Mouse (Mus musculus): ENCODE results near the gene Lrrc8c. TPM values are rescaled to one million over a fixed set of nuclear protein-coding genes. Genes with fewer than 3 reads are reported as not detected.
A peak's percentile ranks its signal among the peaks of the same experiment; 100 is the strongest.

Gene Lrrc8c
- polyA plus RNA-seq (2014; fragmentation: Nextera tagmentation; extraction: Ambion mirVana), result 13.5 and 13.6 TPM in 2 replicates

DNA sequence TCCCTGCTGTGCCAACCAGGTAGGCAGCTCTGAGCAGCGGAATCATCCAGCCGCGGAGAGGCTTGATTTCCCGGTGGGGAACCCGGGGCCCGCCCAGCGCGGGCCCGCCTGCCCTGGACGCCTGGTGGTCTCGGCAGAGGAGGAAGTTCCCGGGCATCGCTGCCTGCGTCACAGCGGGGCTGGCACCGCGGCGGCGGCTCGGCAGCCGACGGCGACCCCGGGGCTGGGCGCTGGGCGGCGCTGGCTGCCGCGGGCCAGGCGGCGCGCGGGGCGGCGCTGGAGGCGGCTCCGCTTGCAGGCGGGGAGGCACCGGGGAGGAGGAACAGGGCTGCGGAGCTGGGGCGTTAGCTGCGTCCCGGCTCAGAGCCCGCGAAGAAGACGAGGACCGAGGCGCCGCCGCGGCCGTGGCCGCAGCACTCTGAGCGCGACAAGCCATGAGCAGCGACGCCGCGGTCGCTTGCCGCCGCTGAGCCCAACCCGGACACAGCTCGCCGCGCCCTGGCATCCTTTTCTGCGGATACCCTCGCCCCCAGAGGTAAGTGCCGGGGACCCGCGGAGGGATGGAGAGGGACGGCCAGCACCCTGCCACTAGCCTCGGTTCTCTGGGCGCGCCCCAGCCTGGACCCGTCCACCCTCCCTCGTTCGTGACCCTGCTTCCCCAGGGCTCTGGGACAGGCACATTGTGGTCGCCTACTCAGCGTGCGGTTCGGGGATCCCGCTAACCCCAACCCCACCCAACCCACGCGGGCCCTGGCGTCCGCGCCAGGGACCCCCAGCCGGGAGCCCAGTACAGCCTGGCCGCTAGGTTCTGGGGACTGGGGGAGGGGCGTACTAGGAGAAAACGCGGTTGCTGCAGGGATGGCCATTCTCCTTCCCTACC lies at the start of gene Lrrc8c:
TSS of gene Lrrc8c (plus strand) at position 293 of the 880 bp plus-strand sequence.
- Histone ChIP-seq H3K36me3 (replicated peaks; ENCODE audit: control insufficient read depth, insufficient read depth, low read depth, low read length) (no peaks in the 10 kb centered on the region), H3K4me3 (ENCODE audit: low read depth, low read length) (peak within 1 kb of the TSS; percentile 71), H3K4me1 (ENCODE audit: control insufficient read depth, insufficient read depth, low read length) (no peaks in the 10 kb centered on the region; the same call in 1 of the 2 replicates), H3K4me2 (ENCODE audit: low read depth, low read length) (peak within 1 kb of the TSS; percentile 63), H3K27me3 (ENCODE audit: control insufficient read depth, insufficient read depth, low read length) (no peaks in the 10 kb centered on the region), H3K27ac (replicated peaks; ENCODE audit: low read depth, low read length) (peak within 1 kb of the TSS; percentile 30; the same call in 1 of the 2 replicates), H3K9me3 (replicated peaks; ENCODE audit: control insufficient read depth, low read length) (no peaks in the 10 kb centered on the region), H3K9ac (replicated peaks; ENCODE audit: low read length) (peak within 1 kb of the TSS; percentile 77)
- ATAC-seq (replicated peaks; ENCODE audit: insufficient number of reproducible peaks, low FRiP score, low TSS enrichment, low read depth) (peak; percentile 94), DNase-seq (ENCODE audit: low spot score) (peak; percentile 84)
- WGBS, result 0% methylated on average over 75 of the region's 93 CpGs

DNA sequence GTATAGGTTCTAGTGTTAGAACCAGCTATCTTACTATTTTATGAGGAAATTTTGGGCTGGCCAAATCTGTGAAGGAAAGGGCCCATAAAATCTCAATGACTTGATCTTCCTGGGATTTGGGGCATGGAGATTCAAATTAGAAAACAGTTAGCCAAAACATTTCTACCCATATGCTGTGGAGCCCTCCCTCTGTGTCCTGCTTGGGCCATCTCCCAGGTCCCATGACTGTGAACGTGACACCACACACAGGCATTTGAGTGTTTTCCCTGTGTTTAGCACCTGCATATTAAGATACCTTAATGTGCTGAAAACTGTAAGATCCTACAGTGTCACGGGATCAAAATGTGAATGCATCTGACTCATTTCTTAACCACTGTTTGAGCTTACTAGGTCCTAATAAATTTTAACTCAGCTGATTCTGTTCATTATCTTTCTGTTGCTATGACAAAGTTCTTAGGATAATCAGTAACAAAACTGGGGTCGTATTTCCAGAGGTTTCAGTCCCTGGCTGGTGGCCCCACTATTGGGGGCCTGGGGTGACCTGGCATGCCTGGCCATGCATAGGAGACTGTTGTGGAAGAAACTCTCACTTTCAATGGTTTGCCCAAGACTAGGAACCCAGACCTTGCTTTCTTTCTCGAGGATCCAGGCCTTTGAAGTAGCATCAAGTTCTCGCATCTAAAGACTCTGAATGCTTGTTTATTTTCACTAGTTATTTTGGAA lies 46.0 kb upstream of the Lrrc8c start:
- no peaks in the 10 kb centered on the region for H3K4me1 ChIP-seq (ENCODE audit: control insufficient read depth, insufficient read depth, low read length)
- H3K9me3 ChIP-seq (replicated peaks; ENCODE audit: control insufficient read depth, low read length), result no peaks in the 10 kb centered on the region
- no peak overlapping the region for H3K4me3 ChIP-seq (ENCODE audit: low read depth, low read length)
- no peak overlapping the region for H3K4me2 ChIP-seq (ENCODE audit: low read depth, low read length)
- WGBS, result 62% methylated on average over 5 of the region's 5 CpGs
- ATAC-seq (replicated peaks; ENCODE audit: insufficient number of reproducible peaks, low FRiP score, low TSS enrichment, low read depth) (no peak), DNase-seq (ENCODE audit: low spot score) (no peak)
- H3K36me3 ChIP-seq (replicated peaks; ENCODE audit: control insufficient read depth, insufficient read depth, low read depth, low read length), result no peaks in the 10 kb centered on the region
- no peaks in the 10 kb centered on the region for H3K27me3 ChIP-seq (ENCODE audit: control insufficient read depth, insufficient read depth, low read length)
- H3K9ac ChIP-seq (replicated peaks; ENCODE audit: low read length), result no peak overlapping the region
- no peak overlapping the region for H3K27ac ChIP-seq (replicated peaks; ENCODE audit: low read depth, low read length)

DNA sequence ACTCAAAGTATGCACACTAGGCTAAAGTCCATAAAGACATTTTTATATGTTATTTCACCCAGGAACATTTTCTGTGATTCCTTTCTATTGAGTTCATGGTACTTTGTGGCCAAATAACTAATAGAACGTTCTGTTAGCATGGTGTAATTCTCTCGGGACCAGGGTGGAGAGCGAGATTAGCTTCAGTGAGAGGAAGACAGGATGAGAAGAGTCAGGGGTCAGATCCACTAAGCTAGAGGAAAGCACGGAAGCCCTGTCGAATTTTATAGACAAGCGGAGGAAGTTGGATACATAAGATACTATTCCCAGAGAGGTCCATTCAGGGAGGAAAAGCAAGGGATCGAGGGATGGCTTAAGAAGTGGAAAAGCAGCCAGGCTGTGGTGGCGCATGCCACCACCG lies 41.7 kb upstream of the Lrrc8c start:
- Histone ChIP-seq H3K9ac (replicated peaks; ENCODE audit: low read length) (no peak overlapping the region), H3K4me2 (ENCODE audit: low read depth, low read length) (no peak overlapping the region), H3K27ac (replicated peaks; ENCODE audit: low read depth, low read length) (no peak overlapping the region), H3K27me3 (ENCODE audit: control insufficient read depth, insufficient read depth, low read length) (no peaks in the 10 kb centered on the region), H3K4me1 (ENCODE audit: control insufficient read depth, insufficient read depth, low read length) (no peaks in the 10 kb centered on the region), H3K36me3 (replicated peaks; ENCODE audit: control insufficient read depth, insufficient read depth, low read depth, low read length) (no peaks in the 10 kb centered on the region), H3K9me3 (replicated peaks; ENCODE audit: control insufficient read depth, low read length) (no peaks in the 10 kb centered on the region), H3K4me3 (ENCODE audit: low read depth, low read length) (no peak overlapping the region)
- ATAC-seq (replicated peaks; ENCODE audit: insufficient number of reproducible peaks, low FRiP score, low TSS enrichment, low read depth) (no peak), DNase-seq (ENCODE audit: low spot score) (no peak)
- WGBS, result 80% methylated on average over 9 of the region's 9 CpGs

DNA sequence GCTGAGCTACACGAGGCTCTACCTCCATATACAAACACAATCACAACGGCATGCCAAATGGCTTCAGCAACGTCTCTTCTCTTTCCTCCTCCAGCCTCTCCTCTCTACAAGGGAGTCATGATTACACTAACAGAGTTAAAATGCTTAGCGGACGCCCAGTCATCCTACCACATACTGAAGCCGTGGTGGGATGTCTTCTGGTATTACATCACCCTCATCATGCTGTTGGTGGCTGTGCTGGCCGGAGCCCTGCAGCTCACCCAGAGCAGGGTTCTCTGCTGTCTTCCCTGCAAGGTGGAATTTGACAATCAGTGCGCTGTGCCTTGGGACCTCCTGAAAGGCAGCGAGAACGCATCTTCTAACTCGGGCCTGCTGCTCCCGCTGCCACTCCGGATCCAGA lies 39.5 kb upstream of the Lrrc8c start:
- no peak for ATAC-seq (replicated peaks; ENCODE audit: insufficient number of reproducible peaks, low FRiP score, low TSS enrichment, low read depth)
- 90% methylated on average over 13 of the region's 13 CpGs for WGBS
- no peaks in the 10 kb centered on the region for H3K9me3 ChIP-seq (replicated peaks; ENCODE audit: control insufficient read depth, low read length)

DNA sequence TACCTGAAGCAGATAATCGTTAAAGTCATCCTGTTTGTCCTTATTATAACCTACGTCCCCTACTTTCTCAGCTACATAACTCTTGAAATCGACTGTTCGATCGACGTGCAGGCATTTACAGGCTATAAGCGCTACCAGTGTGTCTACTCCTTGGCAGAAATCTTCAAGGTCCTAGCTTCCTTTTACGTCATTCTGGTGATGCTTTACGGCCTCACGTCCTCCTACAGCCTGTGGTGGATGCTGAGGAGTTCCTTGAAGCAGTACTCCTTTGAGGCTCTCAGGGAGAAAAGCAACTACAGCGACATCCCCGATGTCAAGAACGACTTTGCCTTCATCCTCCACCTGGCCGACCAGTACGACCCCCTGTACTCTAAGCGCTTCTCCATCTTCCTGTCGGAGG lies 38.6 kb upstream of the Lrrc8c start:
- H3K9ac ChIP-seq (replicated peaks; ENCODE audit: low read length), result no peak overlapping the region

More for the DNA sequence above, 39.5 kb upstream of the Lrrc8c start:
- Histone ChIP-seq H3K4me3 (ENCODE audit: low read depth, low read length) (no peak overlapping the region), H3K27me3 (ENCODE audit: control insufficient read depth, insufficient read depth, low read length) (no peaks in the 10 kb centered on the region), H3K4me2 (ENCODE audit: low read depth, low read length) (no peak overlapping the region), H3K4me1 (ENCODE audit: control insufficient read depth, insufficient read depth, low read length) (no peaks in the 10 kb centered on the region), H3K27ac (replicated peaks; ENCODE audit: low read depth, low read length) (no peak overlapping the region), H3K9ac (replicated peaks; ENCODE audit: low read length) (no peak overlapping the region), H3K36me3 (replicated peaks; ENCODE audit: control insufficient read depth, insufficient read depth, low read depth, low read length) (no peaks in the 10 kb centered on the region; the same call in 1 of the 2 replicates)
- DNase-seq (ENCODE audit: low spot score), result no peak

DNA sequence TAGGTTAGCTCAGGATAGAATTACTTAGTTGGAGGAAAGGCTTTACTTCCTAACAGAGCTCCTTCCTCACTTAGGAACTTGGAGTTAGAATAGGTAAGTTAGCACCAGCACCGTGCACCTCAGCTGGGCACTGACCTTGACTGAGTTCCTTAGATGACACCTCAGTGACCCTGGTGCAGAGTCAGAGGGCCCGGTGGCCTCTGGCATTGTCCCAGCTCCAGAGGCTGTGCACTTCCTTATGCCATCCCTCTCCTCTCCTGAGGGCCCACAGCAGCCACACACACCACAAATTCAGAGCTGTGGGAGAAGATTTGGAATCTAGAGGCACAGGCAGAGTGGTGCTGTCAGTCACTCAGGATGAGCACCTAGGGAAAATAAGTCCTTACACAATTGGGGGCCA lies 35.6 kb upstream of the Lrrc8c start:
- Histone ChIP-seq H3K27ac (replicated peaks; ENCODE audit: low read depth, low read length) (no peak overlapping the region), H3K4me1 (ENCODE audit: control insufficient read depth, insufficient read depth, low read length) (no peaks in the 10 kb centered on the region), H3K4me2 (ENCODE audit: low read depth, low read length) (no peak overlapping the region), H3K9me3 (replicated peaks; ENCODE audit: control insufficient read depth, low read length) (no peaks in the 10 kb centered on the region), H3K4me3 (ENCODE audit: low read depth, low read length) (no peak overlapping the region), H3K9ac (replicated peaks; ENCODE audit: low read length) (no peak overlapping the region), H3K36me3 (replicated peaks; ENCODE audit: control insufficient read depth, insufficient read depth, low read depth, low read length) (no peaks in the 10 kb centered on the region; the same call in 1 of the 2 replicates), H3K27me3 (ENCODE audit: control insufficient read depth, insufficient read depth, low read length) (no peaks in the 10 kb centered on the region)
- DNase-seq (ENCODE audit: low spot score) (no peak), ATAC-seq (replicated peaks; ENCODE audit: insufficient number of reproducible peaks, low FRiP score, low TSS enrichment, low read depth) (no peak)
- 90% methylated on average over 2 of the region's 2 CpGs for WGBS

More for the DNA sequence above, 38.6 kb upstream of the Lrrc8c start:
- Histone ChIP-seq H3K4me3 (ENCODE audit: low read depth, low read length) (no peak overlapping the region), H3K36me3 (replicated peaks; ENCODE audit: control insufficient read depth, insufficient read depth, low read depth, low read length) (no peaks in the 10 kb centered on the region; the same call in 1 of the 2 replicates), H3K4me2 (ENCODE audit: low read depth, low read length) (no peak overlapping the region), H3K9me3 (replicated peaks; ENCODE audit: control insufficient read depth, low read length) (no peaks in the 10 kb centered on the region), H3K27ac (replicated peaks; ENCODE audit: low read depth, low read length) (no peak overlapping the region), H3K4me1 (ENCODE audit: control insufficient read depth, insufficient read depth, low read length) (no peaks in the 10 kb centered on the region), H3K27me3 (ENCODE audit: control insufficient read depth, insufficient read depth, low read length) (no peaks in the 10 kb centered on the region)
- DNase-seq (ENCODE audit: low spot score) (no peak), ATAC-seq (replicated peaks; ENCODE audit: insufficient number of reproducible peaks, low FRiP score, low TSS enrichment, low read depth) (no peak)
- WGBS, result 95% methylated on average over 17 of the region's 17 CpGs

DNA sequence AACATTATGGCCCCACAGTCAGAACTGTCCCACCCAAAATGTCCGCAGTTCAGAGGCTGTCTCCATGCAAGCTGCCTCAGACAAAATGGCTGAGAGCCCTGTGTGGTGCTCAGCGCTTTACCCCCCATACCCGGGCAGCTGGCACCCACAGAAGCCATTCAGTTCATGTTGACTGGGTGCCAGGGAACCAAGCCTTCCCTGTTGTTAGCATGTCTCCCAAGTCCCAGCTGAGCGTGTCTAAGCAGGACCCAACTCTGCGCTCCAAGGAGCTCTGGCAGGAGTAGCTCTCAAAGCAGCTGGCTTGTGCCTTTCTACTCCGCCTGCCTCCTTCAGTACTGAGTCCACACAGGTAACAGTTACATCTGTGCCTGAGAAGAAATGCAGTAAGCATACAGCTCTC lies 34.9 kb upstream of the Lrrc8c start:
- H3K4me1 ChIP-seq (ENCODE audit: control insufficient read depth, insufficient read depth, low read length), result no peaks in the 10 kb centered on the region
- no peak for DNase-seq (ENCODE audit: low spot score)
- ATAC-seq (replicated peaks; ENCODE audit: insufficient number of reproducible peaks, low FRiP score, low TSS enrichment, low read depth), result no peak
- H3K4me2 ChIP-seq (ENCODE audit: low read depth, low read length), result no peak overlapping the region
- WGBS, result 91% methylated on average over 6 of the region's 6 CpGs
- H3K36me3 ChIP-seq (replicated peaks; ENCODE audit: control insufficient read depth, insufficient read depth, low read depth, low read length), result no peaks in the 10 kb centered on the region; the same call in 1 of the 2 replicates
- no peak overlapping the region for H3K4me3 ChIP-seq (ENCODE audit: low read depth, low read length)
- no peak overlapping the region for H3K9ac ChIP-seq (replicated peaks; ENCODE audit: low read length)
- H3K27me3 ChIP-seq (ENCODE audit: control insufficient read depth, insufficient read depth, low read length), result no peaks in the 10 kb centered on the region
- no peak overlapping the region for H3K27ac ChIP-seq (replicated peaks; ENCODE audit: low read depth, low read length)
- no peaks in the 10 kb centered on the region for H3K9me3 ChIP-seq (replicated peaks; ENCODE audit: control insufficient read depth, low read length)

DNA sequence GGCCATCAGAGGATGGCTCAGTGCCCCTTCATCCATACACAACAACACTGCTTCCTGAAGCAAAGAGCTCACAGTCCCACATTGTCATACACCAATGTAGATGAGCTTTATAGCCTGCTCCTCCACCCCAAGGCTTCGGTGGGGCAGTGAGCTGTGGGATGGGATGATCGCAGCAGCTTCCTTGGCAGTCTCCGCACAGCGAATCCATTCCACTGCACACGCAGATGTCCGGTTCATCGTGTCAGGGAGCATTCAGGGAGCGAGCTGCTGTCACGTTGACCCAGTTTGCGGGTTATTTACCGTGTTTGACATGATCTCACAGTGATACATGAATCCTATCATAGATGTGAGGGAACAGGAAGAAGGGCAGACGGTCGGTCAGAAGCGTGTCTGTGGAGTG lies 34.3 kb upstream of the Lrrc8c start:
- no peaks in the 10 kb centered on the region; the same call in 1 of the 2 replicates for H3K36me3 ChIP-seq (replicated peaks; ENCODE audit: control insufficient read depth, insufficient read depth, low read depth, low read length)
- no peak for ATAC-seq (replicated peaks; ENCODE audit: insufficient number of reproducible peaks, low FRiP score, low TSS enrichment, low read depth)
- no peaks in the 10 kb centered on the region for H3K9me3 ChIP-seq (replicated peaks; ENCODE audit: control insufficient read depth, low read length)
- 97% methylated on average over 14 of the region's 14 CpGs for WGBS
- no peak overlapping the region for H3K4me2 ChIP-seq (ENCODE audit: low read depth, low read length)
- no peak overlapping the region for H3K4me3 ChIP-seq (ENCODE audit: low read depth, low read length)
- no peak overlapping the region for H3K27ac ChIP-seq (replicated peaks; ENCODE audit: low read depth, low read length)
- DNase-seq (ENCODE audit: low spot score), result no peak
- H3K4me1 ChIP-seq (ENCODE audit: control insufficient read depth, insufficient read depth, low read length), result no peaks in the 10 kb centered on the region
- no peaks in the 10 kb centered on the region for H3K27me3 ChIP-seq (ENCODE audit: control insufficient read depth, insufficient read depth, low read length)
- no peak overlapping the region for H3K9ac ChIP-seq (replicated peaks; ENCODE audit: low read length)
